Mouse (Mus musculus): ENCODE data around the gene Twnk.

- no peak for TF ChIP-seq CTCF (IDR thresholded peaks at IDR 0.05; ENCODE audit: extremely low read depth, insufficient read length, insufficient replicate concordance, low read depth, low read length)
- TF ChIP-seq POLR2A (IDR thresholded peaks at IDR 0.05; ENCODE audit: low read depth, low read length): no peak
Measured at GRCm38 (mm10) chr19:45044389-45044927, 39.0 kb downstream of the Twnk start.

Measured in small intestine, adult 2 months (tissue).